Mouse (Mus musculus): ENCODE results near the gene Tnnt3.

The Tnnt3 gene

DNA sequence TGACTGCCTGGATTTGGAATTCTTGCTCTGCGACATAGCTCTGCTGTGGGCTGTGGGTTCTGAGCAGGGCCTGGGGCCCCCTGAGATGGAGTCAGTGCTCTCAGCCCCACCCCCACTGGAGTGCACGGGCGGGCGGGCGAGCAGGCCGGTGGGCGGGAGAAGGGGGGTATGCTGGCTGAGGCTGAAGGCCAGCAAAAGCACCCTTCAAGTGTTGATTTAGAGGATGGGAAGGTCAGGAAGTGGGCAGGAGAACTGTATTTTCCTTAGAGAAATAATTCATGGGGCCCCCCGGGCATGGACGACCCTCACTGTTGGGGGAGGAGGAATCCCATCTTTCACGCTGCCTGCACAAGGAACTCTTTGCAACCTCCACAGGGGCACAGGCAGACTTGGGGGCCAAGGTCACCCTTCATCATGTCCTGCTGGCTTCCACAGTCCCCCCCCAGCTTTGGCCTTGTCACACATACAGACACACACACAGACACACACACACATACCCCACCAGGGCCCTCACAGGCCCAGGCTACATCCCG lies 44.2 kb downstream of the Tnnt3 start:
- DNase-seq (ENCODE audit: low spot score): no peak

- DNase-seq (ENCODE audit: low spot score): no peak
Observed at GRCm38 (mm10) chr7:142545967-142546366, 47.3 kb downstream of the Tnnt3 start.

GRCm38 (mm10) chr7:142547874-142548273 lies 49.2 kb downstream of the Tnnt3 start:
- no peak for DNase-seq (ENCODE audit: low spot score)

DNA sequence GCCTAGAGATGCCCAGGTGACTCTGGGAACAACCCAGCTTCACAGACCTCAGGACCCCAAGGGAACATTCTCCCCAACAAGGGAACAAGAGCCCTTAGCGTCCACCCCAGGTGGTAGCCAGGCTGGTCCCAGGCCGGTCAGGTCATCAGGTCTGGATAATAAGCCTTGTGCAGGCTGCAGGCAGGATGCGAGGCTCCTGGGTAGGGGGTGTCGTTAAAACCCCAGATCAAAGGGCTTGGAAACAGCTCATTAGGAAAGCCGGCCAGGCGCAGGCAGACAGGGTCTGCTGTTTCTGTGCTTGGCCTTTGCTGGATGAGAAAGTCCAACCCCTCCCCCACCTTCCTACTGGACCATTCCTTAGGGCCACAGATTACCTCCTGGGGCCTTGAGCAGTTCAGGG lies 50.1 kb downstream of the Tnnt3 start:
- DNase-seq (ENCODE audit: low spot score): no peak

DNA sequence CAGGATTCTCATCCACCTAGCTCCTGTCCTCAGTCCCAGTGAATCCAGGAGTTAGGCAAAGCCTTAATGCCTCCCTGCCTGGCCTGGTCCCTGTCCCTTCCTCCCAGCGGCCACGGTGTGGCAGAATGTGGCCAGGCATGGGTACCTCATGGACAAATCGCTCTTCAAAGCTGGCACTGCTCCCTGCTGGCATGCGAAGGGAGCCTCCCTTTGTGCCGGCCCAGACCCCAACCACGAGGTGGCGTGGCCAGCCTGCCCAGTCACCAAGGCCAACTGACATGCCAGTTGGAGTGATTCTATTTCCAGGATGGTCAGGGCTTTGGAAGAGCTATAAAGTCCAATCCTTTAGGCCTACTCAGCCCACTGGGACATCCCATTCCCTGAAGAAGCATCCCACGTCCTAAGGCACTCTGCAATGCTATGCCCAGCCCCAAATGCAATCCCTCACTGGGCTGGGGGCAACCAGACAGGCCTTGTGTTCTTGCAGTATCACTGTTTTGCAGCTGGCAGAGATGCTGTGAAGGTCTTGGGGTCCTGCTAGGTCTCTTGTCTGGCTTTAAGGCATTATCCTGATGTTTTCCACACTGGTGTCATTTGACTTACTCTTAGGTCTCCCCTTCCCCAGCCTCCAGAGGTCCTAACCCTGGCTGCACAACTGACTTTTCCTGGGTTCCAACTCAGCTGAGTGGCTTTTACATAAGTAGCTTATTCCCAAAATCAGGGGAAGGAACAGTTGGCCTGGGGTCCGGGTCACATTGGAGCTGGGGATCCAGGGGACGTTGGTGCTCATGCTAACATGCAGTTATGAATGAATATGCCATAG lies 51.5 kb downstream of the Tnnt3 start:
- DNase-seq (ENCODE audit: low spot score): no peak

GRCm38 (mm10) chr7:142550935-142551373 lies 52.3 kb downstream of the Tnnt3 start:
- DNase-seq (ENCODE audit: low spot score): no peak

DNA sequence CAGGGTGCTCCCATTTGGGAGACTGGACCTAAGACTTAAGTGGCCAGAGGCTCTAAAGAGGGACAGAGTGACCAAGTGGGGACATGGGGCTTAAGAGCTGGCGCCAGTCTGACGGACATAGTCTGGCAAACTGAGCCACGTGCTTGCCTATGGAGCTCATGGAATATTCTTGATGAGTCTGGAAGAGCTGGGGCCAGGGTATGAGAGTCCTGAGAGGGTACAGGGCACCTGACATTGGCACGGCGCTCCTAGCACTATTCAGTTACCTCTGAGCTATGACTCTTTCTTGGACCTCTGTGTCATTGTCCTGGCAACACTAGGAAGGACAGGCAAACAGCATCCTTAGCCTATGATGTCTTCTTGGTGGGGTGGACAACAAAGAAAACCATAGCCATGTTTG lies 53.1 kb downstream of the Tnnt3 start:
- no peak for DNase-seq (ENCODE audit: low spot score)

DNA sequence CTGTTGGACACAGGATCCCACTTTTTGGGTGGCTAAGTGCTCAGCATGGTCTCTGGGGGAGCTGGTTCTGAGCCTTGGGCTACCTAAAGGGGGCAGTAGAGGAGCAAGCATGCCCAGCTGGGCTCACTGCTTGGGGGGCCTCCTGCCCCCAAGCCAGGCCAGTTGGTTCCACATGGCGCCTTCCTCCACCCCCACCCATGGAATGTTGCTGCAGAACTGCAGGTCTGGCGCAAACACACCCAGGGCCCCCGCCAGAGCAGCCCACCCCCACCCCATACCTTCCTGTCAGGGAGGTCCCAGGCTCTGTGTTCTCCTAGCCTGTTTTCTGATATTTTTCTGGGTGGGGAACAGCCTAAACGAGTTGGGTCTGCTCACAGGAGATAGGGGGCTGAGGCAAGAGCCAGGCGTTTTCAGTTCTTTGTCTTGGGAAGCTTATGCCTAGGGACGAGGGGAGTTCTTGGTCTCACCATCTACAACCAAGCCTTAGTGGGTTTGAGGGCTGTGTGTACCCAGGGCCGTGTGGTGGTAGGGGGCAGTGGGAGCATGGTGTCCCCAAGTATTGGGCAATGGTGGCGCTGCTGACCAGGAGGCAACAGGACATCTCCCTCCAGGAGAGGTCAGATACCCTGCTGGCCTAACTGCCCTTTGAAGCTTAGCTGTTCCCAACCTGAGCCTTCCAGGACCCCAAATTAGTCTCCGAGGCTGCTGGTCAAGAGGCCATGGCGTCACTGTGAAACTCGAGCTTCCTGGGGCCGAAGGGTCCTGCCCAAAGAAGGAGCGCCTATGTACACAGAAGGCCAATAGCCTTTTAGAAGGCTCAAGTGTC lies 54.2 kb downstream of the Tnnt3 start:
- DNase-seq (ENCODE audit: low spot score): no peak

DNA sequence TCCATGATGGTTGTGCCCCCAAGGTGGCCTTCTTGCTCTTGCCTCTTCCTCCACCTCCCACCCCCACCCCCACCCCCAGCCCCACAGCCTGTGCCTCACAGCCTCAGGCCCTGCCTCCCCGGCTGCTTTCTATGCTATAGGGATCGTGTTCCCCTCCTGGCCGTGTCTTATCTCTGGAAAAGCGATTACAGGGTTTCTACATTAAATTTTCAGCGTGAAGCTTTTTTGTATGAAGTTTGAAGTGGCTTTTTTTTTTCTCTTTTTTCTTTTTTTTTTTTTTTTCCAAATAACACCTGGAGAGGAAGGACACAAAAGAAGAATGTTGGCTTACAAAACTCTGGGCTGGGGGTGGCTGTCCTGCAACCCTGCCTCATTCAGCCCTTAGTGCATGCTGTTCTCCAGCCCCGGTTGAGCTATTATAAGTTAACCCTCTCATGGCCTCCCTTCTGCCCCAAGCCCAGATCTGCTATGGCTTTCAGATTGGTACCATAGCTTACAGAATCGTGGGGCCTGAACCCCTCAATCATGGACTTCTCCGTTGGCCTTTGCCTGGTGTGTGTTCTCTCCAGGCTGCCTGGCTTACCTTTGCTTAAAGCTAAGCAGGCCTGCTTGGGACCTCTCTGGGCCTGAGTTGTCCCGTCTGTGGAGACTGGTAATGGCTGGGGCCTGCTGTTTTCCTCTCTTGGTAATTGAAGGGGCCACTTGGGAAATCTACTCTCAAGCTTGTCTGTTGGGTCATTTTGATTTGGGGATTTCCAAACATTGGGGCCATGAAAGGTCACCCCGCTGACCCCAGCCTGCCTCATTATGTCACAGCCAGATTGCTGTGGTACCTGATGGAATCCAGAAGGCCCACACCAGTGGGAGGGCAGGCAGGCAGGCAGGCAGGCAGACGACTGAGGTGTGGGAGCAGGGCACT lies 55.0 kb downstream of the Tnnt3 start:
- no peak for DNase-seq (ENCODE audit: low spot score)

DNA sequence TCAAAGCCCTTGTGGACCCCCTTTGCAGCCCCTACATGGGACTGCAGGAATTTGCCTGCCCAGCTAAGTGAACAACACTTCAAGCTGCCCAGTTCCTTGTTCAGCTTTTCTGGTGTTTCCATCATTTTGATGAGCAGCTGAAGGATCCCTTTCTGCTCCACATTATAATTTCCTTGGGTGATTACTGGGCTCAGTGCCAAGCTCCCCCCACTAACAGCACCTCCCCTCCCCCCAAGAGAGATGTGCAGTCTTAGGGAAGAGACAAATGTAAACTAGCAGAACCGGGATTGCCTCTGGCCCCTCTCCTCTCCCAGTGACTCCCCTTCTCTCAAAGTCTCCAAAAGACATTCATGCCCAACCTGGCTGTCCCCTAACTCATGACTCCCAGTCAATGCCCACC lies 56.0 kb downstream of the Tnnt3 start:
- DNase-seq (ENCODE audit: low spot score): no peak

DNA sequence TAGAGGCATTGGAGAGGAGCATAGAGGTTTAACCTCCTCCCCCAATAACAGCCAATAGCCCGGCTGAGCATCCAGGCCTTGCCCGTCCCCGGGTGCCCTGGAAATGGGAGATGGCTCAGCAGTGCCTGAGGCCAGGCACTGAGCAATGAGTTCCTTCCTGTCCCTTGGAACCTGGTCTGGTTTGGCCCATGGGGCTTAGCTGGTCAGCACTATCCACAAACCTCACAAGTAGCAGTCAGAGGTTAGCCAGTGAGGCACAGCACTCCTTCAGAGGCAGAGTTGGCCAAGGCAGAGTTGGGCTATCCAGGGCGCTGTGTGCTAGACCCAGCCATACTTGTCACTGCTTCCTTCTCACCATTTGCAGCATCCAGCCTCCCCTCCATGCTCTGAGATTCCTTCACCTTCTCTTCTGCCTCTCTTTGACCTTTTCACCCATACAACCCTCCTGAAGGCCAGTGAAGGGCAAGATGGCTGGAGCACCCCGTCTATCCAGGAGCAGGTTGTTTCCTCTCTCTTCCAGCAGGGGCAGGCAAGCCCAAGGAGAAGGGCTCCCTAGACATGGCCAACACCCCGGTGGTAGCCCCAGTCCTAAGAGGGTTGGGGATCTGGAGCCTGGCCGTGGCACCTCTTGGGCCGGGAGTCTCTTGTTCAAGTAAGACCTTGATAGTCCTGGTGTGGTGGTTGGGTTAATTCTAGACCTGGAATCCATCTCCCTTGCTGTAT lies 56.9 kb downstream of the Tnnt3 start:
- no peak for DNase-seq (ENCODE audit: low spot score)

DNA sequence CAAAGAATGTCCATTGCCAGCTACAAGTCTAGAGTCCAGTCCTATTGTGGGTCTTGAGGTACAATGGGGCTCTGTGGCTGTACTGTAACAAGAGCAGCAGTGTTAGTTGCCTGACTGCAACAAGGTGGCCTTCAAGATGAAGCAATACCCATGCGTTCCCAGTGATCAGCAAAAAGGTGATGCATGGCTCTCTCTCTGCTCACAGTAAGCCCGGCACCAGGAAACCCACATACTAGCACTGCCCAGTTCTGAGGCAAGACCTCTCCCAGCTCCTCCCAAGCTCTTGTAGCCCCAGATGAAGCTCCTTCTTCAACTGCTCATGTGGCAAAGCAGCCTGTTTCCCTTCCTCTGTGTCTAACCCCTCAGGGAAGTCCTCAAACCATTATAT lies 57.4 kb downstream of the Tnnt3 start:
- DNase-seq (ENCODE audit: low spot score): no peak

DNA sequence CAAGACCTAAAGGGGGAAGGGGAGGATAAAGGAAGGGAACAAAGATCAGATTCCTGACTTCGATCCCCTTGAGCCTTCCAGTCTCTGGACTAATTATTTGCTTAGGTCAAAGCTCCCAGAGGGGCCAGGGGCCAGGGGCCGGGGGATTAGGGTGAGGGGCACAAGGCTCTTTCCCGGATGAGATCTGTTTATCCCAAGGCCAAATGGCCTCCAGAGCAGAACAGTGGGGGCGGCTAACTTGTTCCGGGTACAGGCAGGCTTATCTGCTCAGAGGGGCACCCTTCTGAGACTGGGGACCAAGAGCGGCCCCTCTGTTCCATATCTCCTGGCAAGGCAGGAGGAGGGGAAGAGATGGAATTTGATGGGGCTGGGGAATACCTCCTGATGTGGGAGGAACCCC lies 59.1 kb downstream of the Tnnt3 start:
- no peak for DNase-seq (ENCODE audit: low spot score)

- no peak for DNase-seq (ENCODE audit: low spot score)
Observed at GRCm38 (mm10) chr7:142558511-142559146, 60.0 kb downstream of the Tnnt3 start.

- DNase-seq (ENCODE audit: low spot score): no peak
Observed at GRCm38 (mm10) chr7:142559651-142560175, 61.1 kb downstream of the Tnnt3 start.

DNA sequence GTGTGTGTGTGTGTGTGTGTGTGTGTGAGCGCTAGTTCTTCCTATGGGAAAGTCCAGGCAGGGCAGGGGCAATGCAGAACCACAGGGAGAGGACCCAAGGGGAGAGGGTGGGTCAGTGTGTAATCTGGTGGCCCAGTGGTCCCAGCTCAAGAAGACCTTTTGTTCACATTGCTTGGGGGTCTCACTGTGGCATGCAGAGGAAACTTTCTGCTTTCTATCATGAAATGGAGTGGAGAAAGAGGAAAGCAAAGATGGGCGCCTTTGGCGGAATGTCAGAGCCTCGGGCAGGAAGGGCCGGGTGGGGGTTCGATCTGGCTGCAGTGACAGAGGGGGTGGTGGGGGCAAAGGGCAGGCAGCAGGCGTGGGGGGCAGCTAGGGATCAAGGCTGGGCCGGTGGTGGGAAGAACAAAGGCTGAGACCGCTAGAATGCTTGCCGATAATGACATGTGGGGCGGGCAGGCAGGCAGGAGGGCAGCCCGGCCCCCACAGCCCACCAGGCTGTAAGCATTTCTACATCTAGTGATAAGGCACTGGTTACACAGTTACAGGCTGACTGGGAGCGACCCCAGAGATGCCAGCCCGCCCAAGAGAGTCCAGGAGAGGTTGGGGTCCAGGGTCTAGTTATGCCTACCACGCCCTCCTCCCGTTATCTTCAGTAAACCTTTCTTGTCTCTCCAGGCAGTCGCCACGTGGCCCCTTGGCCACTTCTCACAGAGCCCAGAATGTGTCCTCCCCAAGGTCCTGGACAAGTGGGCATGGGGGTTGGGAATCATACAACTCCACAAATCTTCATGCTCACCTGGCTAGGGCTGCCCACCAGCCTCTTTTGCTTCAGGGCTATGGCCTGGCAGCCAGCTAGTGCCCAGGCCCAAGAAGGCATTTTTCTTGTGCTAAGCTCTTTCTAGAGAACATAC lies 62.6 kb downstream of the Tnnt3 start:
- no peak for DNase-seq (ENCODE audit: low spot score)

DNA sequence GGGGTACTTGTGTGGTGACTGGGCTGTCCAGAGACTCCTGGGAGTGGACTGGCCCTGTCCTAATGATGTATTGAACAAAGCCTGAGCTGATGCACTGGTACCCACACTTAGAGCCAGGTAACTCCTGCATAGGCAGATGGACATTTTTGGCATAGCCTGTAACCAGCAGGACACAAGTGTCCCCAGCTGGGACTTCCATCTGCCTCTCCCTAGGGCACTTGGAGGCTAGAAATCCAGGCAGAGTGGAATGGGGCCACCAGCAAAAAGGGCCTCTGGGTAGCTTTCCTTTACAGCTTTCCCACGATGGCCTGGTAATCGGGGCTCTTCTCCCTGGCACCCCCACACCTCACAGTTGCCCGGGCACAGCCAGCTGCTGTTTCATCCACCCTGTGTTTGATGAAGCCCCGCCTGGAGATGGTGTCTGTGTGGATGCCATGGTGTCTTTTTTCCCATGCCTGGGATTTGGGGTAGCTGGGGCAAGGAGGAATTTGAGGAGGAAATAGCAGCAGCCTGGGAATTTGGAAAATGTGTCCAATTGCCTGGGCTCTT lies 63.3 kb downstream of the Tnnt3 start:
- peak; percentile 20 for DNase-seq (ENCODE audit: low spot score)

GRCm38 (mm10) chr7:142563168-142563567 lies 64.5 kb downstream of the Tnnt3 start:
- no peak for DNase-seq (ENCODE audit: low spot score)

All from layer of hippocampus, adult 11-12 months (tissue).